Mouse (Mus musculus) hindbrain, embryonic 12.5 days (tissue): Measurements from ENCODE around the gene Ces2f. TPM values are rescaled to one million over a fixed set of nuclear protein-coding genes. Genes with fewer than 3 reads are reported as not detected.
"Not testable (repeated sequence)": the region's sequence is repeated elsewhere in the genome, so short reads cannot be mapped to it uniquely, and the experiment has no call there.

Source experiments
- ATAC-seq: fragments of 200-750 bp; cut with Nextera tagmentation; 2 replicates; pipeline ENCODE4 v1.8.0; 2017; ENCODE audit warnings: moderate TSS enrichment; ENCODE audit not compliant: low FRiP score
- H3K27ac ChIP-seq: fragments of 300-500 bp; sonication (generic); 2 replicates; pipeline ENCODE4 v1.5.1; 2016; ENCODE audit warnings: mild to moderate bottlenecking
- H3K27me3 ChIP-seq: fragments of 300-500 bp; sonication (generic); 2 replicates; pipeline ENCODE4 v1.6.1; 2016; ENCODE audit warnings: mild to moderate bottlenecking
- H3K36me3 ChIP-seq: fragments of 300-500 bp; sonication (generic); 2 replicates; pipeline ENCODE4 v1.6.1; 2016; ENCODE audit warnings: mild to moderate bottlenecking
- H3K4me1 ChIP-seq: fragments of 300-500 bp; sonication (generic); 2 replicates; pipeline ENCODE4 v1.6.1; 2016
- H3K4me2 ChIP-seq: fragments of 300-500 bp; sonication (generic); replicated peaks from 2 replicates; pipeline ENCODE4 v1.6.1; 2016; ENCODE audit warnings: mild to moderate bottlenecking
- H3K4me3 ChIP-seq: fragments of 300-500 bp; sonication (generic); 2 replicates; pipeline ENCODE4 v1.5.1; 2016; ENCODE audit warnings: mild to moderate bottlenecking
- H3K9ac ChIP-seq: fragments of 300-500 bp; sonication (generic); 2 replicates; pipeline ENCODE4 v1.6.1; 2016; ENCODE audit warnings: mild to moderate bottlenecking, moderate library complexity
- H3K9me3 ChIP-seq: fragments of 300-500 bp; sonication (generic); replicated peaks from 2 replicates; pipeline ENCODE4 v1.6.1; 2016; ENCODE audit warnings: mild to moderate bottlenecking
- WGBS: fragments of 180-500 bp; shearing (Covaris S2); methylation state at CpG from one replicate; pipeline ENCODE4 v1.1.7; 2016; 5-methylcytosine and 5-hydroxymethylcytosine counted together
- polyA plus RNA-seq: library from polyadenylated mRNA; unstranded; fragments of >200 nt; fragmentation: Nextera tagmentation; extraction: Ambion mirVana; gene quantifications from 2 replicates; pipeline ENCODE4 v1.2.1, GENCODE M21; 2016

Gene Ces2f
- polyA plus RNA-seq: not detected in 2 replicates

GRCm38 (mm10) chr8:104947056-104947455 lies at the start of gene Ces2f:
Gene Ces2f, plus strand, starts transcription at chr8:104947356.
- no peaks in the 10 kb centered on the region for H3K9me3 ChIP-seq
- H3K36me3 ChIP-seq: no peaks in the 10 kb centered on the region
- H3K4me1 ChIP-seq: no peaks in the 10 kb centered on the region
- no peak within 1 kb of the TSS for H3K27ac ChIP-seq
- no peak within 1 kb of the TSS for H3K4me2 ChIP-seq
- WGBS: 86% methylated on average over 4 of the region's 4 CpGs
- H3K9ac ChIP-seq: no peak within 1 kb of the TSS
- no peak within 1 kb of the TSS for H3K4me3 ChIP-seq
- H3K27me3 ChIP-seq: no peaks in the 10 kb centered on the region
- no peak for ATAC-seq

GRCm38 (mm10) chr8:104901746-104902145 lies 45.4 kb upstream of the Ces2f start:
- no peaks in the 10 kb centered on the region for H3K9me3 ChIP-seq
- H3K4me1 ChIP-seq: no peaks in the 10 kb centered on the region
- H3K4me2 ChIP-seq: no peak overlapping the region
- no peak overlapping the region for H3K4me3 ChIP-seq
- H3K27me3 ChIP-seq: no peaks in the 10 kb centered on the region
- H3K9ac ChIP-seq: no peak overlapping the region
- WGBS: 81% methylated on average over 2 of the region's 2 CpGs
- H3K27ac ChIP-seq: no peak overlapping the region
- H3K36me3 ChIP-seq: no peaks in the 10 kb centered on the region
- no peak for ATAC-seq

- H3K4me3 ChIP-seq: no peak overlapping the region
- 50% methylated on average over 1 of the region's 1 CpGs for whole genome bisulfite sequencing
- H3K4me2 ChIP-seq: no peak overlapping the region
- ATAC-seq: no peak
- no peaks in the 10 kb centered on the region for H3K36me3 ChIP-seq
- no peaks in the 10 kb centered on the region for H3K4me1 ChIP-seq
- no peak overlapping the region for H3K27ac ChIP-seq
- H3K9me3 ChIP-seq: no peaks in the 10 kb centered on the region
- H3K27me3 ChIP-seq: no peaks in the 10 kb centered on the region
- no peak overlapping the region for H3K9ac ChIP-seq
Observed at GRCm38 (mm10) chr8:104907111-104907510, 40.0 kb upstream of the Ces2f start.

GRCm38 (mm10) chr8:104909021-104909420 lies 38.1 kb upstream of the Ces2f start:
- not testable (repeated sequence) for H3K4me2 ChIP-seq, H3K36me3 ChIP-seq, ATAC-seq, H3K27me3 ChIP-seq, H3K9me3 ChIP-seq, H3K27ac ChIP-seq, H3K4me3 ChIP-seq, H3K9ac ChIP-seq, H3K4me1 ChIP-seq
- WGBS: 81% methylated on average over 1 of the region's 1 CpGs

- not testable (repeated sequence) for H3K4me2 ChIP-seq, H3K9me3 ChIP-seq, H3K4me1 ChIP-seq, H3K36me3 ChIP-seq, H3K27ac ChIP-seq, H3K4me3 ChIP-seq, H3K27me3 ChIP-seq, ATAC-seq, H3K9ac ChIP-seq
- WGBS: 96% methylated on average over 10 of the region's 10 CpGs
Observed at GRCm38 (mm10) chr8:104909651-104910050, 37.5 kb upstream of the Ces2f start.

GRCm38 (mm10) chr8:104925972-104926596 lies 21.1 kb upstream of the Ces2f start, which contains the start of gene Ces2e:
Gene Ces2e, plus strand, starts transcription at chr8:104926260.
- H3K27ac ChIP-seq: no peak within 1 kb of the TSS
- no peak within 1 kb of the TSS for H3K4me3 ChIP-seq
- H3K27me3 ChIP-seq: no peaks in the 10 kb centered on the region
- no peaks in the 10 kb centered on the region for H3K36me3 ChIP-seq
- H3K9ac ChIP-seq: no peak within 1 kb of the TSS
- ATAC-seq: no peak
- WGBS: 80% methylated on average over 5 of the region's 5 CpGs
- H3K9me3 ChIP-seq: no peaks in the 10 kb centered on the region
- H3K4me2 ChIP-seq: no peak within 1 kb of the TSS
- H3K4me1 ChIP-seq: no peaks in the 10 kb centered on the region

GRCm38 (mm10) chr8:104927301-104927700 lies 19.9 kb upstream of the Ces2f start:
- Histone ChIP-seq H3K9ac (no peak overlapping the region), H3K4me1 (no peaks in the 10 kb centered on the region)
- WGBS: 79% methylated on average over 3 of the region's 3 CpGs

GRCm38 (mm10) chr8:104944665-104945064 lies 2.5 kb upstream of the Ces2f start:
- Histone ChIP-seq H3K27me3 (no peaks in the 10 kb centered on the region), H3K9me3 (no peaks in the 10 kb centered on the region), H3K4me1 (no peaks in the 10 kb centered on the region), H3K36me3 (no peaks in the 10 kb centered on the region), H3K9ac (no peak overlapping the region), H3K4me3 (no peak overlapping the region), H3K27ac (no peak overlapping the region), H3K4me2 (no peak overlapping the region)
- WGBS: 88% methylated on average over 2 of the region's 2 CpGs
- no peak for ATAC-seq

More at GRCm38 (mm10) chr8:104927301-104927700, 19.9 kb upstream of the Ces2f start:
- Histone ChIP-seq H3K27ac (no peak overlapping the region), H3K4me3 (no peak overlapping the region), H3K9me3 (no peaks in the 10 kb centered on the region), H3K4me2 (no peak overlapping the region), H3K36me3 (no peaks in the 10 kb centered on the region), H3K27me3 (no peaks in the 10 kb centered on the region)
- ATAC-seq: no peak

GRCm38 (mm10) chr8:104949031-104949430 lies 1.9 kb downstream of the Ces2f start:
- no peak overlapping the region for H3K9ac ChIP-seq
- H3K27ac ChIP-seq: no peak overlapping the region
- H3K4me1 ChIP-seq: no peaks in the 10 kb centered on the region
- no peak for ATAC-seq
- no peak overlapping the region for H3K4me3 ChIP-seq
- H3K4me2 ChIP-seq: no peak overlapping the region
- 85% methylated on average over 5 of the region's 5 CpGs for WGBS
- H3K36me3 ChIP-seq: no peaks in the 10 kb centered on the region
- no peaks in the 10 kb centered on the region for H3K27me3 ChIP-seq
- no peaks in the 10 kb centered on the region for H3K9me3 ChIP-seq

GRCm38 (mm10) chr8:104961537-104961961 lies 14.4 kb downstream of the Ces2f start, which contains the start of gene Ces2g:
Gene Ces2g, plus strand, starts transcription at chr8:104961718.
- H3K9ac ChIP-seq: no peak within 1 kb of the TSS
- no peak within 1 kb of the TSS for H3K27ac ChIP-seq
- no peaks in the 10 kb centered on the region for H3K36me3 ChIP-seq
- no peak for ATAC-seq
- no peaks in the 10 kb centered on the region for H3K9me3 ChIP-seq
- no peaks in the 10 kb centered on the region for H3K4me1 ChIP-seq
- H3K4me2 ChIP-seq: no peak within 1 kb of the TSS
- H3K4me3 ChIP-seq: no peak within 1 kb of the TSS
- H3K27me3 ChIP-seq: no peaks in the 10 kb centered on the region
- WGBS: 72% methylated on average over 5 of the region's 5 CpGs

GRCm38 (mm10) chr8:104962229-104962901 lies 15.2 kb downstream of the Ces2f start:
- WGBS: 79% methylated on average over 8 of the region's 8 CpGs

GRCm38 (mm10) chr8:104963375-104963894 lies 16.3 kb downstream of the Ces2f start:
- Histone ChIP-seq H3K36me3 (no peaks in the 10 kb centered on the region), H3K4me3 (no peak overlapping the region), H3K9me3 (no peaks in the 10 kb centered on the region), H3K4me2 (no peak overlapping the region), H3K9ac (no peak overlapping the region), H3K27ac (no peak overlapping the region), H3K27me3 (no peaks in the 10 kb centered on the region), H3K4me1 (no peaks in the 10 kb centered on the region)
- no peak for ATAC-seq
- WGBS: 87% methylated on average over 4 of the region's 4 CpGs

More at GRCm38 (mm10) chr8:104962229-104962901, 15.2 kb downstream of the Ces2f start:
- H3K27ac ChIP-seq: no peak overlapping the region
- H3K9ac ChIP-seq: no peak overlapping the region
- no peaks in the 10 kb centered on the region for H3K27me3 ChIP-seq
- ATAC-seq: no peak
- no peak overlapping the region for H3K4me2 ChIP-seq
- H3K36me3 ChIP-seq: no peaks in the 10 kb centered on the region
- H3K4me1 ChIP-seq: no peaks in the 10 kb centered on the region
- H3K9me3 ChIP-seq: no peaks in the 10 kb centered on the region
- H3K4me3 ChIP-seq: no peak overlapping the region
